Mouse (Mus musculus) myocyte (in vitro differentiated cells): ENCODE measurements around the gene Trpm3.

Experiments used
- E2F4 ChIP-seq: IDR thresholded peaks from one replicate; pipeline ENCODE4 v1.6.1; 2011; ENCODE audit warnings: mild to moderate bottlenecking, control low read depth, moderate library complexity; ENCODE audit not compliant: insufficient read depth
- MAX ChIP-seq: IDR thresholded peaks from one replicate; pipeline ENCODE4 v1.6.1; 2011; ENCODE audit warnings: low read depth, mild to moderate bottlenecking, control low read depth
- POLR2A ChIP-seq: IDR thresholded peaks from one replicate; pipeline ENCODE4 v1.6.1; 2011; ENCODE audit warnings: low read depth, mild to moderate bottlenecking, control low read depth, moderate library complexity; ENCODE audit not compliant: insufficient read length
- TCF3 ChIP-seq: IDR thresholded peaks from one replicate; pipeline ENCODE4 v1.6.1; 2011; ENCODE audit warnings: low read depth, control low read depth; ENCODE audit not compliant: insufficient read length
- USF1 ChIP-seq: IDR thresholded peaks from one replicate; pipeline ENCODE4 v1.6.1; 2011; ENCODE audit warnings: low read depth, mild to moderate bottlenecking, control low read depth, moderate library complexity

DNA sequence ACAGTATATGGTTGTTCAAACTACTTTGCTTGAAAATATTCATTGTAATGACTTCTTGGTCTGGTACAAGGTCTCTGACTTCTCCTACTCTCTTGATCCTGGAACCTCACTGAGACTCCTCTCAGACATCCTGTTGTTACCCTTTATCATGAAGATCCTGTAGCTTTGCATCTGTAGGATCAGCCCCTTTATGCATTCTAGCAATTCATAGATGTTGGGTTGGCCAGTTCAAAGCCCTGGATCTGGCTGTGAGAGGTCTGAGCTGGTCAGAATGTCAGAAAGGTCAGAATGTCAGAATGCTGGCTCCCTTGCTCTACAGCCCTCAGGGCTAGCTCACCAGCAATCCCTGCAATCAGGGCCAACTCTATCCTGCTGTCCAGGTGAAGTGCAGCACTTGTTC lies 95.3 kb downstream of the Trpm3 start:
- TF ChIP-seq USF1 = no peak
- no peak for TF ChIP-seq MAX
- no peak for TF ChIP-seq POLR2A
- no peak for TF ChIP-seq TCF3
- no peak for TF ChIP-seq E2F4
